Mouse (Mus musculus) c-Kit-positive CD71-positive TER-119-positive erythroid progenitor cells, embryonic 14.5 days (primary cell): ENCODE results near the gene Ap1g2.
A peak's percentile ranks its signal among the peaks of the same experiment; 100 is the strongest.

Experiments
- DNase-seq: peaks from one replicate; pipeline ENCODE4 v3.0.0-alpha.2; 2013; ENCODE audit warnings: low spot score

Gene Ap1g2

GRCm38 (mm10) chr14:55086009-55086514 lies 20.3 kb downstream of the Ap1g2 start:
- no peak for DNase-seq

DNA sequence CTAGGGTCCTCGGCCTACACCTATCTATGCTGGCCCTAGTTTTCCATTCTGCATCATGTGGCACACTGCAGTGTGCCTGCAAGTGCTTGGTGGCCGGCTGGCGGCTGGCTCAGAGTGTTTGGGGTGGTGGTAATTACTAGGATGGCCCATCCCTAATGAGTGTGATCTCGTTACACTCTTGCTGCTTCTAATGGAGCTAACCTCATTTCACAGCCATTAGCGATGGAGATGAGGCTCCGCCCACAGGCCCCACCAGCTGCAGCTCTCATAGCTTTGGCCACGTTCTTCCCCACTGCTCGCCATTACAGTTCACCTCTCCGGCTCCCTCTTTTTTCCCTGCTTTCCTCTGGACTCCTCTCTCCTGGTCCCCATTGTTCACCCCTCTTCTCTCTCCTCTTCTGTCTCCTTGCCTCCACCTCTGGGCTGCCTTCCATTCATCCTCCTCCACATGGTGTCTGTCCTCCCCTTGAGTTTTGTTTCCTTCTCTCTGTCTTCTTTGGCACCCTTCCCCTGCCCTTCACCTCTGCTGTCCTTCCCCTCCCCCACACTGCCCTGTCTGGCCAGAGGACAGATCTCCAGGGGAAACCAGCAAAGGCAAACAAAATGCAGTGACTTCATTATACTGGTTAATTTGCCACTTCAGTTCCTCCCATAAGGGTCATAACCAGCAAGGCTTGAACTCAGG lies 20.9 kb downstream of the Ap1g2 start:
- DNase-seq: no peak

DNA sequence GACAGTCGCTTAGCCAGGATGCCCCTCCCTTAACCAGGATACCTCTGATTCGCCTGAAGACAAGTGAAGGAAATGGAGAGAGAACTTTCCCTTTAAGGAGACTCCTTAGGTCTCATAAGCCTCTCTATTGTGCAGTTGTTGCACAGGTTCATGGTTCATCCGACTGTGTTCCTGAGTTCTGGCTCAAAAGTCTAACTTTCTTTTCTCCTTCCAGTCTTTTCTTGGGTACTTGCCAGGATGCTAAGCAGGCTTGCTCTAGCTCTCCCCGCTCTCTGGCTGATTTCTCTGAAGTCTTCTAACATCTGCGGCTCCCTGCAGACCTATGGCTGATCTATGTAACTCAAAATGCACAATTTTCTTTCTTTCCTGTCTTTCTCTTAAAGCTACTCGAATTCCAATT lies 22.9 kb downstream of the Ap1g2 start:
- no peak for DNase-seq

DNA sequence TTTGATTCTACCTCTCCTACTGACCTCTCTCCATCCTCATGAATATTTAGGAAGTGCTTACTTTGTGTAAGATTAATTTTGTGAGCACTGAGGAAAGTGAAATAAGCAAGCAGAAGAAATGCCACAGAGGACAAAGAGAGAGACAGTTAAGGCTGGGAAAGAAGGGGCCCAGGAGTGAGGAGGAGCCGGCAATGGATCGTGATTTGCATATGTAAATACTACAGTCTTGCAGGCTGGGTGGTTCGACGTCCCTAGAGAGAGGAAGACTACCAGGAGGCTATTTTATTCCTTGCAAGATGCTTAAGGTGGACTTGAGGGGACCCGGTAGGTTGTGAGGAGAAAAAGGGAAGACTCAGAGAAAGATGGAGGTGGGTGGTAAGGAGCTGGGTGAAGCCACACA lies 25.3 kb downstream of the Ap1g2 start:
- DNase-seq: no peak

DNA sequence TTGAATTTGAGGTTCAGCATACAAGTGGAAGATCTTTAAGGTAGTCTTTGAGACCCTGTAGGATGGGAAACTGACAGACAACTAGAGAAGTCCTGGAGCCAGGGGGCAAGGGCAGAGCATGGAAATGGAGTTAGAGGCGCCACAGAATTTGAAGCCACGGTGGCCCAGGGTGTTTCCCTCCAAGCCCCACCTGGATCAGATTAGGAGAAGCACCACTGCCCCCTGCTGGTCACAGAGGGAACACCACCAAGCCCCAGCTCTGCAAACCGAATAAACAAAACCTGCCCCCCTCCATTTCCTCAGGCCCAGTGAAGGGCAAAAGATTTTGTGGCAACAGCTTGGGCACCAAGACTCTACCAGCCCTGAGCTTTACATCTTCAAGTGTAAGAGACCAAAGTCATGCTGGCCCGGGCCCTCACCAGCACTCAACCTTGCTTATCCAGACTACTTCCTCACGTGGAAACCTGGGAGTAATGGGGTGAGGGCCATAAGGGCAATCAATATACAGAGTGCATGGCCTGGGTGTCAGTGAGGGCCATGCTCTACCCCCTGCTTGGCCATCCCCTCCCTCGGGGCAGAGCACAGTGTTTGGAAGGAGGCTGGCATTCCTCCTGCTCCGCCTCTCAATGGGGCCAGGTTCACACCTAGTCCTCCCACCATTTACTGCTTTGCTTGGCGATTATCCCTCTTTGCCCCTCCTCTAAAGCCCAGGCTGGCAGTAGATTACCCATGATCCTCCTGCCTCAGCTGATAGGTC lies 27.0 kb downstream of the Ap1g2 start:
- DNase-seq: peak; percentile 74

GRCm38 (mm10) chr14:55078366-55078989 lies 27.9 kb downstream of the Ap1g2 start:
- no peak for DNase-seq

GRCm38 (mm10) chr14:55077481-55078365 lies 28.7 kb downstream of the Ap1g2 start:
- DNase-seq: no peak

DNA sequence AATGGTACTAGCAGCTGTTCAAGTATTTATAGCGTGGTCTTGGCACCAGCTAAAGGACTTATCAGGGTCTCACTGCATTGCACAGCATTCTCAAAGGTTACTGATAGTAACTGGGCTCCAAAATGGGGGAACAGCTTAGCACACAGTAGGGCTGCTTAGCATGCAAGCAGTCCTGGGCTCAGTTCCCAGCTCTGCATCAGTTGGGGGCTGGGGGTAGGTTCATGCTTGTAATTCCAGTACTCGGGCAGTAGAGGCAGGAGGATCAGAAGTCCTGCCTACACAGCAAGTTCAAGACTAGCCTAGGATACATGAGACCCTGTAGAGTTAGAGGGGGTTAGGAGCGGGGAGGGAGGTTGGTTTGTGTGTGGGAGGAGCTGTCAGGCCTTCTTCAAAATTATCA lies 29.4 kb downstream of the Ap1g2 start:
- no peak for DNase-seq

DNA sequence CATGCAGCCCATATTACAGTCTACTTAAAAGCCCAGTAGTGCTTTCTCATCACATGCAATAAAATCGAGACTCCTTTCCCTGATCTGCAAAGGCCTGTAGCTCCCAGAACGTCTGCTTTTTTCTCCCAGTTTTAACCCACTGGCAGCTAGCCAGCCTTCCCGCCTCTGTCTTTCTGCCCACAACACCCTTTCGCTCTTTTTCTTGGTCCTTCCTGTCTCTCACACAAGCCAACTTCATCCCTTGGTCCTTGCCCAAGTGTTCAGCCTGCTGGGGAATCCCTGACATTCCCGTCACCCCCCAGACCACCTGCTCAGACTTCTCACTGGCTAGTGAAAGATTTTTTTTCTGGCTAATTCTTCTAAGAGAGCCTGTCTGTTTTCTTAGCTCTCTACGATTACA lies 30.2 kb downstream of the Ap1g2 start:
- DNase-seq: no peak

- DNase-seq: no peak
These were observed 32.0 kb downstream of the Ap1g2 start for GRCm38 (mm10) chr14:55074416-55074815.

- DNase-seq: no peak
These were observed 34.6 kb downstream of the Ap1g2 start for GRCm38 (mm10) chr14:55071756-55072155.

GRCm38 (mm10) chr14:55066042-55066441 lies 40.4 kb downstream of the Ap1g2 start:
- no peak for DNase-seq

DNA sequence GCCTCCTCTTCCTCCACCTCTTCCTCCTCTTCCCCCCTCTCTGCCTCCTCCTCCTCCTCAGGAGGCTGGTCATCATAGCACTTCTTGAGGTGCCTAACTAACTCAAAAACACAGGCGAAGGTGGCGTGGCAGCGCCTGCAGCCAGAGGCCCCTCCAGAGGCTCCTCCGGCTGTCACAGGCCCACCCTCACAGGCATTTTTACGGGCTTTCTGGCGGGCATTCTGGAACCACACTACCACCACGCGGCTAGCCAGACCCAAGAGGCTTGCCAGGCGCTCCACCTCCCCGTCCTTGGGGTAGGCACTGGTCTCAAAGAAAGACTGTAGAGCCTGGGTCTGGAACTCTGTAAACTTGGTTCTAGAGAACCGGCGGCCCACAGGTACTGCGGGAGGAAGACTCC lies 41.0 kb downstream of the Ap1g2 start:
- DNase-seq: no peak

DNA sequence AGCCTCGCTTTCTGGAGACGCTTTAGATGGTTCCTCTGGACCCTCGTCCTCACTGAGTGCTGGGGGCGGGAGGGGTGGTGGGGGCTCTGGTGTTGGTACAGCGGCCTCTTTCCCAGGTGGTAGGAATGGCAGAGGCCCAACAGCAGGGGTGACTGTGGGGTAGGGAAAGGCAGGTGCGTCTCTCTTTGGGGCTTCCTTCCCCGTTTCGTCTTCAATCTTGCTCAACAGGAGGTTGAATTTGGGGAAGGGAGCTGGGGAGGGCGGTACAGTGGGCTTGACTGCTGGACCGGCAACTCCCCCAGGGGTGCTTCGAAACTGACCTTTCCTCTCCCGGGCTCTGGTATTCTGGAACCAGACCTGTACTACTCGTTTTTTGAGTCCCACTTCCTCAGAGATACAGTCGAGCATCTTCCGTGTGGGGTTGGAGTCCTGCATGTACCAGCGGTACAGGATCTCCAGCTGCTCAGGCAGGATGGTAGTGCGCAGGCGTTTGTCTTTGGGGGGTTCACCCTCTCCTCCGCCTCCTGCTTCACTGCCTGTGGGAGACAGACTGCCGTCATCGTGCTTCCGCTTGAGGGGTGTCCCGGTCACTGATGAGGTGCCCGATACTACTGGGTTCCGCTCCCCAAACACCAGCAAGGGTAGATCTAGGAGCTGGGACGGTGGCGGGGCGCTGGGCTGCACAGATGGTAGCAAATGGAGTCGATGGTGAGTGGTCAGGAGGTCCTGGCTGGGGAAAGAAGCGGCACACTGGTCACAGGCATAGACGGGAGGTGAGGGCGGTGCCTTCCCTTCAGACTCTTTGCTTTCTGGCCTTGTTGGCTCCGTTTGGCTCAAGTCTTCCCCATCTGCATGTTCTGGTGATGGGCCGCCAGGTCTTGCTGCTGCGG lies 41.7 kb downstream of the Ap1g2 start:
- no peak for DNase-seq

DNA sequence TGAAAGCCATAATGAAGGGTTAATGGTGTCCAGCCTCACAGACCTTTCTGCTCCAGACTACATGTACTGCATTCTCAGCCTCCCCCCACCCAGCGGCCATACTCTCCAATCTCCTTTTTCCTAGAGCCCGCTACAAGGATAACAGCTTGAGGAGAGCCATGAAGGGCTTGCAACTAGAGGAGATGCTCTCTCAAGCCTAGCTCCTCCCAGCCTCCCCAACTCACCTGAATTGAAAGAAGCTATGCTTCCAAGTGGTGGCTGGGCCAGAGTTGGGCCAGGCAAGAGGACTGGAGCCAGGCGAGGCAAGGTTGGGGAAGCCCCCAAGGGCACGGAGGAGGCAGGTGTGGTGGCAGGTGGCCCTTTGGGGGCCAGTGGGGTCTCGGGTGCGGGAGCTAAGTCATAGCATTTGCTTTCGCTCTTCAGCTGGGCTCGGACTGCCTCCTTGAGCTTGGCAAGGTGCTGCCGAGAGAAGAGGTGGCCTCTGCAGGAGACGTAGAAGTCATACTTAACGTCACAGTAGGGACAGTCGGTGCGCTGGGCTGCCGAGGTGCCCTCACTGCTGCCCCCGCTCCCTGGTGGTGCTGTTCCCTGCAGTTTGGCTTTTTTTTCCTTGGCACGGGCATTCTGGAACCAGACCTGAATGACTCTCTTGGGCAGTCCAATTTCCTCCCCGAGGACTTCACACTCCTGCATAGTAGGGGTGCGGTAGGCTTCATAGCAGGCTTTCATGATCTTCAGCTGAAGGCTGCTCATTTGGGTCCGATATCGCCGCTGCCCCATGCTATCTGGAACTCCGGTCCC lies 42.6 kb downstream of the Ap1g2 start:
- DNase-seq: no peak

DNA sequence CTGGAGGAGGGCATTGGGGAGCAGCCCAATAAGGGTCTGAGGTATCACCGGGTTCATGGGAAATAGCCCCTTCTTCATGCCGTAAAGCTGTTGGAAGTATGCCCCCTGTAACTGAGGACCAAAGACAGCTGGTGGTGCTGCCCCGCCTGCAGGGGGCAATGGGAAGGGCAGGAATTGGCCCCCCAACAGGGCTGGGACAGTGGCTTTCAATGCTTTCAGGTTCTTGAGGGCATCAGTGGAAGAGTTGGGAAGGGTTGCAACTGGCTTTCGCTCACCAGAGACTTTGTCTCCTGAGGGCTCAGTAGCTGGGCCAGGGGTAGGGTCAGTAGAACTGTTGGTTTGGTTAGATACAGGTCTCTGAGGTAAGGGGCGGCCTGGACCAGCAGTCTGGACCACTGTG lies 43.3 kb downstream of the Ap1g2 start:
- no peak for DNase-seq

- peak; percentile 92 for DNase-seq
These were observed 43.8 kb downstream of the Ap1g2 start for GRCm38 (mm10) chr14:55062626-55063025.

- no peak for DNase-seq
These were observed 44.5 kb downstream of the Ap1g2 start for GRCm38 (mm10) chr14:55061845-55062244.

GRCm38 (mm10) chr14:55059931-55060330 lies 46.5 kb downstream of the Ap1g2 start:
- no peak for DNase-seq

DNA sequence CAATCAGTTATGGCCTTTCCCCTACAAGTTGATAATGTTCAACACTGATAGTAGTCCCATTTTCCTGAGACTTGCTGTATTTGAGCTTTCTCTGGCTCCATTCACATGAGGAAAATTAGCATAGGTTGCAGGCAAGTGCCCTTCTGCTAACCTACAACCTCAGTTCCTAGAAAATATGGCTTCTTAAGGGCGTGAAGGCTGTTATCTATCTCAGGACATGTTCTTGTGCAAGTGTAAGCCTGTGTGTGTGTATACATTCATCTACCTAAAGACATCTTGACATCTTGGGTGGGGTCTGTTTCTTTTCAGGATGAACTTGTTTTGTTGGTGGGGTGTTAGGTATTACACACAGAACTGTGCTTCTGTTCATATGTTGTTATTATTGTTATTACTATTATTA lies 47.4 kb downstream of the Ap1g2 start:
- peak; percentile 60 for DNase-seq
